Mouse (Mus musculus): ENCODE results near the gene Mybphl. TPM values are rescaled to one million over a fixed set of nuclear protein-coding genes. Genes with fewer than 3 reads are reported as not detected.

The Mybphl gene
- polyA plus RNA-seq, 1 experiment from 2014 or later, result 0.09 TPM

GRCm38 (mm10) chr3:108414857-108415830 is 50.4 kb downstream of the Mybphl start, which contains the start of gene Celsr2:
Gene Celsr2, minus strand, starts transcription at chr3:108415552.
- peak; percentile 62 for DNase-seq (ENCODE audit: low spot score)
- Histone ChIP-seq H3K27ac (replicated peaks) (peak within 1 kb of the TSS; percentile 100), H3K27me3 (ENCODE audit: low read depth, poor library complexity, severe bottlenecking) (peaks cover 24% of the 10 kb centered on the region), H3K4me3 (peak within 1 kb of the TSS; percentile 97), H3K36me3 (peaks cover 49% of the 10 kb centered on the region), H3K9me3 (replicated peaks) (peaks cover 26% of the 10 kb centered on the region), H3K4me1 (peaks cover 76% of the 10 kb centered on the region)
- 5% methylated on average over 67 of the region's 67 CpGs for WGBS

GRCm38 (mm10) chr3:108415831-108416223 is 51.1 kb downstream of the Mybphl start:
- 0% methylated on average over 48 of the region's 48 CpGs for WGBS
- Histone ChIP-seq H3K9me3 (replicated peaks) (peaks cover 26% of the 10 kb centered on the region), H3K4me3 (peak overlapping the region; percentile 97), H3K27ac (replicated peaks) (peak overlapping the region; percentile 100), H3K27me3 (ENCODE audit: low read depth, poor library complexity, severe bottlenecking) (peaks cover 24% of the 10 kb centered on the region), H3K4me1 (peaks cover 69% of the 10 kb centered on the region), H3K36me3 (peaks cover 44% of the 10 kb centered on the region)
- DNase-seq (ENCODE audit: low spot score), result peak; percentile 88

- Histone ChIP-seq H3K9me3 (replicated peaks) (no peaks in the 10 kb centered on the region), H3K27ac (replicated peaks) (peak overlapping the region; percentile 84), H3K4me1 (peaks cover 60% of the 10 kb centered on the region), H3K4me3 (no peak overlapping the region), H3K36me3 (peaks cover 38% of the 10 kb centered on the region), H3K27me3 (ENCODE audit: low read depth, poor library complexity, severe bottlenecking) (peaks cover 6% of the 10 kb centered on the region)
- no peak for DNase-seq (ENCODE audit: low spot score)
- 55% methylated on average over 6 of the region's 6 CpGs for WGBS
These were observed 58.3 kb downstream of the Mybphl start for GRCm38 (mm10) chr3:108423006-108423405.

GRCm38 (mm10) chr3:108423844-108424801 is 59.4 kb downstream of the Mybphl start:
- Histone ChIP-seq H3K4me1 (peaks cover 58% of the 10 kb centered on the region), H3K4me3 (peak overlapping the region; percentile 41), H3K36me3 (peaks cover 49% of the 10 kb centered on the region), H3K9me3 (replicated peaks) (no peaks in the 10 kb centered on the region), H3K27me3 (ENCODE audit: low read depth, poor library complexity, severe bottlenecking) (no peaks in the 10 kb centered on the region), H3K27ac (replicated peaks) (peak overlapping the region; percentile 84)
- 19% methylated on average over 11 of the region's 11 CpGs for WGBS
- peak; percentile 50 for DNase-seq (ENCODE audit: low spot score)

GRCm38 (mm10) chr3:108424944-108425623 is 60.4 kb downstream of the Mybphl start:
- DNase-seq (ENCODE audit: low spot score), result no peak
- H3K27ac ChIP-seq (replicated peaks), result peak overlapping the region; percentile 84
- H3K9me3 ChIP-seq (replicated peaks), result no peaks in the 10 kb centered on the region
- peaks cover 58% of the 10 kb centered on the region for H3K36me3 ChIP-seq
- no peaks in the 10 kb centered on the region for H3K27me3 ChIP-seq (ENCODE audit: low read depth, poor library complexity, severe bottlenecking)
- no peak overlapping the region for H3K4me3 ChIP-seq
- WGBS, result 56% methylated on average over 7 of the region's 7 CpGs
- H3K4me1 ChIP-seq, result peaks cover 55% of the 10 kb centered on the region

- Histone ChIP-seq H3K27me3 (ENCODE audit: low read depth, poor library complexity, severe bottlenecking) (no peaks in the 10 kb centered on the region), H3K4me3 (peak overlapping the region; percentile 28), H3K36me3 (peaks cover 64% of the 10 kb centered on the region), H3K27ac (replicated peaks) (peak overlapping the region; percentile 84), H3K4me1 (peaks cover 55% of the 10 kb centered on the region), H3K9me3 (replicated peaks) (no peaks in the 10 kb centered on the region)
- no peak for DNase-seq (ENCODE audit: low spot score)
- 82% methylated on average over 6 of the region's 6 CpGs for WGBS
These were observed 60.9 kb downstream of the Mybphl start for GRCm38 (mm10) chr3:108425624-108426018.

Other genes with a start within 250 kb of the Mybphl start
- gene Gnai3, start 218.8 kb upstream of the Mybphl start, polyA plus RNA-seq (2016; fragmentation: Nextera tagmentation; extraction: Ambion mirVana), result 204 and 211 TPM in 2 replicates
- 0.33 and 0.41 TPM in 2 replicates for gene Gpr61, start 210.0 kb upstream of the Mybphl start, polyA plus RNA-seq (2016; fragmentation: Nextera tagmentation; extraction: Ambion mirVana)
- 4.1 and 4.5 TPM in 2 replicates for gene Amigo1, start 178.6 kb upstream of the Mybphl start, polyA plus RNA-seq (2016; fragmentation: Nextera tagmentation; extraction: Ambion mirVana)
- gene Cyb561d1, start 163.7 kb upstream of the Mybphl start, polyA plus RNA-seq (2016; fragmentation: Nextera tagmentation; extraction: Ambion mirVana), result 4.9 and 5.0 TPM in 2 replicates
- gene Atxn7l2, start 154.0 kb upstream of the Mybphl start, polyA plus RNA-seq (2016; fragmentation: Nextera tagmentation; extraction: Ambion mirVana), result 18.1 and 23.5 TPM in 2 replicates
- gene Sypl2, start 138.3 kb upstream of the Mybphl start, polyA plus RNA-seq (2016; fragmentation: Nextera tagmentation; extraction: Ambion mirVana), result 0.42 and 0.88 TPM in 2 replicates
- 299 and 349 TPM in 2 replicates for gene Psma5, start 108.0 kb upstream of the Mybphl start, polyA plus RNA-seq (2016; fragmentation: Nextera tagmentation; extraction: Ambion mirVana)
- gene Sort1, start 80.8 kb upstream of the Mybphl start, polyA plus RNA-seq (2016; fragmentation: Nextera tagmentation; extraction: Ambion mirVana), result 10.8 and 15.6 TPM in 2 replicates
- gene Psrc1, start 18.9 kb downstream of the Mybphl start, polyA plus RNA-seq (2016; fragmentation: Nextera tagmentation; extraction: Ambion mirVana), result 93.3 and 105 TPM in 2 replicates
- 53.7 and 67.5 TPM in 2 replicates for gene Celsr2, start 50.6 kb downstream of the Mybphl start, polyA plus RNA-seq (2016; fragmentation: Nextera tagmentation; extraction: Ambion mirVana)
- 179 and 187 TPM in 2 replicates for gene Sars, start 80.3 kb downstream of the Mybphl start, polyA plus RNA-seq (2016; fragmentation: Nextera tagmentation; extraction: Ambion mirVana)
- 0.49 and 0.63 TPM in 2 replicates for gene 1700013F07Rik, start 169.2 kb downstream of the Mybphl start, polyA plus RNA-seq (2016; fragmentation: Nextera tagmentation; extraction: Ambion mirVana)
- 2.6 and 3.2 TPM in 2 replicates for gene 5330417C22Rik, start 171.6 kb downstream of the Mybphl start, polyA plus RNA-seq (2016; fragmentation: Nextera tagmentation; extraction: Ambion mirVana)
- 38.6 and 50.8 TPM in 2 replicates for gene Tmem167b, start 197.6 kb downstream of the Mybphl start, polyA plus RNA-seq (2016; fragmentation: Nextera tagmentation; extraction: Ambion mirVana)
- gene Taf13, start 206.8 kb downstream of the Mybphl start, polyA plus RNA-seq (2016; fragmentation: Nextera tagmentation; extraction: Ambion mirVana), result 72.9 and 78.3 TPM in 2 replicates
- 23.6 and 36.5 TPM in 2 replicates for gene Wdr47, start 226.4 kb downstream of the Mybphl start, polyA plus RNA-seq (2016; fragmentation: Nextera tagmentation; extraction: Ambion mirVana)

Measured in midbrain, embryonic 10.5 days (tissue).